Mouse (Mus musculus): Measurements from ENCODE around the gene Csf3. TPM values are rescaled to one million over a fixed set of nuclear protein-coding genes. Genes with fewer than 3 reads are reported as not detected.
"Not testable (repeated sequence)": the region's sequence is repeated elsewhere in the genome, so short reads cannot be mapped to it uniquely, and the experiment has no call there.

Gene Csf3
- polyA plus RNA-seq (2015; fragmentation: Nextera tagmentation; extraction: Ambion mirVana) = not detected in 2 replicates

GRCm38 (mm10) chr11:98701213-98701670 is at the start of gene Csf3:
Gene Csf3, plus strand, starts transcription at chr11:98701263.
- Histone ChIP-seq H3K9me3 (no peaks in the 10 kb centered on the region), H3K9ac (no peak within 1 kb of the TSS), H3K4me3 (replicated peaks) (no peak within 1 kb of the TSS), H3K27me3 (replicated peaks) (no peaks in the 10 kb centered on the region), H3K27ac (no peak within 1 kb of the TSS), H3K4me2 (replicated peaks) (no peak within 1 kb of the TSS), H3K4me1 (replicated peaks) (no peaks in the 10 kb centered on the region), H3K36me3 (peaks cover 14% of the 10 kb centered on the region; the same call in 1 of the 2 replicates)
- no peak for ATAC-seq
- 43% methylated on average over 10 of the region's 10 CpGs for WGBS

DNA sequence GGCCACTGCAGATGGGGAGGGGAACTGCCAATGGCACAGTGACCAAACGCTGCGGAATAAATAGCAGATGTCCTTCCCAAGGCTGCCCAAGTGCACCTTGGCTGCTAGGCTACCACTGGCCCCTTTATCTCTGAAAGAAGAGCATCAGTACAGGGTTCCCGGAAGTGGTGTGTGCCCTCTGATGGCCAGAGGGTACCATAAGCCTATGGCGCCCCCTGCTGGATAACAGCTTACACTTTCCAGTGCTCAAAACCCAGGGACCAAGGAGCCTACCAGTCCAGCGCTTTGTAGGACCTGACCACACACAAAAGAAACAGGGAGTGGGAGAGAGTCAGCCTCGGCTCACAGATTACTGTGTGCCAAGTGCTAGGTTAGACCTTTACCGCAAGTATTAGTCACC is 46.0 kb upstream of the Csf3 start:
- H3K9me3 ChIP-seq; H3K27ac ChIP-seq; H3K9ac ChIP-seq; H3K4me2 ChIP-seq (replicated peaks); H3K4me1 ChIP-seq (replicated peaks); H3K27me3 ChIP-seq (replicated peaks); H3K4me3 ChIP-seq (replicated peaks); H3K36me3 ChIP-seq: not testable (repeated sequence)
- WGBS = 10% methylated on average over 7 of the region's 7 CpGs
- ATAC-seq = peak; percentile 74

- Histone ChIP-seq H3K9me3 (no peaks in the 10 kb centered on the region), H3K9ac (no peak overlapping the region), H3K4me3 (replicated peaks) (no peak overlapping the region), H3K4me1 (replicated peaks) (no peaks in the 10 kb centered on the region), H3K27ac (no peak overlapping the region), H3K4me2 (replicated peaks) (peak overlapping the region; percentile 7; the same call in 1 of the 2 replicates), H3K36me3 (no peaks in the 10 kb centered on the region), H3K27me3 (replicated peaks) (no peaks in the 10 kb centered on the region)
- ATAC-seq = peak; percentile 65
- WGBS = 9% methylated on average over 6 of the region's 6 CpGs
Measured at GRCm38 (mm10) chr11:98660517-98660916, 40.5 kb upstream of the Csf3 start.

GRCm38 (mm10) chr11:98664091-98664490 is 37.0 kb upstream of the Csf3 start, which contains the start of gene Gsdma:
Gene Gsdma, plus strand, starts transcription at chr11:98664351.
- H3K9me3 ChIP-seq = no peaks in the 10 kb centered on the region
- no peak for ATAC-seq
- no peaks in the 10 kb centered on the region for H3K4me1 ChIP-seq (replicated peaks)
- WGBS = 16% methylated on average over 4 of the region's 4 CpGs
- no peak within 1 kb of the TSS for H3K4me2 ChIP-seq (replicated peaks)
- no peak within 1 kb of the TSS for H3K4me3 ChIP-seq (replicated peaks)
- H3K9ac ChIP-seq = no peak within 1 kb of the TSS
- H3K27me3 ChIP-seq (replicated peaks) = peaks cover 13% of the 10 kb centered on the region; the same call in 1 of the 2 replicates
- H3K27ac ChIP-seq = no peak within 1 kb of the TSS
- no peaks in the 10 kb centered on the region for H3K36me3 ChIP-seq

- 37% methylated on average over 2 of the region's 2 CpGs for WGBS
- no peaks in the 10 kb centered on the region for H3K36me3 ChIP-seq
- no peaks in the 10 kb centered on the region for H3K4me1 ChIP-seq (replicated peaks)
- no peak overlapping the region for H3K4me3 ChIP-seq (replicated peaks)
- H3K9ac ChIP-seq = no peak overlapping the region
- no peak overlapping the region for H3K27ac ChIP-seq
- H3K27me3 ChIP-seq (replicated peaks) = peaks cover 13% of the 10 kb centered on the region; the same call in 1 of the 2 replicates
- no peak overlapping the region for H3K4me2 ChIP-seq (replicated peaks)
- ATAC-seq = no peak
- H3K9me3 ChIP-seq = no peaks in the 10 kb centered on the region
Measured at GRCm38 (mm10) chr11:98668984-98669383, 32.1 kb upstream of the Csf3 start.

GRCm38 (mm10) chr11:98671284-98671815 is 29.7 kb upstream of the Csf3 start:
- Histone ChIP-seq H3K27ac (no peak overlapping the region), H3K4me2 (replicated peaks) (no peak overlapping the region), H3K4me3 (replicated peaks) (no peak overlapping the region), H3K4me1 (replicated peaks) (no peaks in the 10 kb centered on the region), H3K9me3 (no peaks in the 10 kb centered on the region), H3K9ac (no peak overlapping the region), H3K27me3 (replicated peaks) (peaks cover 13% of the 10 kb centered on the region; the same call in 1 of the 2 replicates), H3K36me3 (no peaks in the 10 kb centered on the region)
- WGBS = 79% methylated on average over 3 of the region's 3 CpGs
- no peak for ATAC-seq

DNA sequence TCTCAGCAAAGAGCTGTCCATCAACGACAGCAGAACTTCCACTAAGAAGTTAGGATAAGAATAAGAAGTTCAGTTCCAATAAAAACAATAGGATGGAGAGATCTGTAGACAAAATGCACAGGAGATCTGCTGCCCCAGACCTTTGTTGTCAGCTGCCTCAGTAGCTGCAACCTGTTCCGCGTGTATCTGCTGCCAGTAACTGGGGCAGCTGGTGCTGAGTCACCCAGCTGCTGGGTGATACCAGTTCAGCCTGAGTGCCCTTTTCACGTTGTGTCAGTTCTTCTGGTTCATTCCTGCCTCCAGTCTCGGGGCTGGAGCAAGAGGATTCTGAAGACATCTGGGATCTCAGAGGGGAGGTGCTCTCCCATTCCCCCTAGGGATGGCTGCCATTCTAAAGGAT is 29.2 kb upstream of the Csf3 start:
- no peak for ATAC-seq
- WGBS = 54% methylated on average over 5 of the region's 5 CpGs

DNA sequence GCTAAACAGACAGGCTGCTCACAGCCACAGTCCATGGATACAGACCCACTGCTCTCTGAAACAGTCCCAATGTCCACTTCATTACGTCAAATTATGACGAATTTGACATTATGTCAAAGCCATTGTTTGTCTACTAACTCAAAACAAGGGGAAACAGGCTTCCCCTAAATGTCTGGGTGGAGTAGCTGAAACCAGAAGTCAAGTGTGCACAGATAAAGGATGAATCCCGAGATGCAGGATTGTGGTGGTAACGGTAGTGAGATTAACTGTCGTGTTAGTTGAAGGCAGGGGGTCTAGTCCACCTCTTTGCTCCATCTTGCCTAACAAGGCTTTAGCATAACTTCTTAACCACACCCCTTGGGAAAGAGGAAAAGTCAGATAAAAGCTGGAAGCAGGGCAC is 28.6 kb upstream of the Csf3 start:
- Histone ChIP-seq H3K27me3 (replicated peaks) (peaks cover 6% of the 10 kb centered on the region; the same call in 1 of the 2 replicates), H3K27ac (no peak overlapping the region), H3K4me1 (replicated peaks) (no peaks in the 10 kb centered on the region), H3K36me3 (no peaks in the 10 kb centered on the region), H3K4me2 (replicated peaks) (no peak overlapping the region), H3K9me3 (no peaks in the 10 kb centered on the region), H3K4me3 (replicated peaks) (no peak overlapping the region), H3K9ac (no peak overlapping the region)
- WGBS = 79% methylated on average over 5 of the region's 5 CpGs
- no peak for ATAC-seq

More for the DNA sequence above, 29.2 kb upstream of the Csf3 start:
- Histone ChIP-seq H3K9me3 (no peaks in the 10 kb centered on the region), H3K27me3 (replicated peaks) (peaks cover 10% of the 10 kb centered on the region; the same call in 1 of the 2 replicates), H3K4me1 (replicated peaks) (no peaks in the 10 kb centered on the region), H3K27ac (no peak overlapping the region), H3K9ac (no peak overlapping the region), H3K4me3 (replicated peaks) (no peak overlapping the region), H3K36me3 (no peaks in the 10 kb centered on the region), H3K4me2 (replicated peaks) (no peak overlapping the region)

DNA sequence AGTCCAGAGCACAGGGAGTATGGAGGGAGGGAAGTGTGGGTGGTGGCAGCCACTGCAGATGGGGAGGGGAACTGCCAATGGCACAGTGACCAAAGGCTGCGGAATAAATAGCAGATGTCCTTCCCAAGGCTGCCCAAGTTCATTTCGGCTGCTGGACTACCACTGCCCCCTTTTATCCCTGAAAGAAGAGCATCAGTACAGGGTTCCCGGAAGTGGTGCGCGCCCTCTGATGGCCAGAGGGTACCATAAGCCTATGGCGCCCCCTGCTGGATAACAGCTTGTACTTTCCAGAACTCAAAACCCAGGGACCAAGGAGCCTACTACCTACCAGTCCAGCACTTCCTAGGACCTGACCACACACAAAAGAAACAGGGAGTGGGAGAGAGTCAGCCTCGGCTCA is 27.9 kb upstream of the Csf3 start:
- WGBS = 7% methylated on average over 6 of the region's 7 CpGs
- peak; percentile 71 for ATAC-seq
- H3K27ac ChIP-seq; H3K27me3 ChIP-seq (replicated peaks); H3K36me3 ChIP-seq; H3K9ac ChIP-seq; H3K4me1 ChIP-seq (replicated peaks); H3K4me3 ChIP-seq (replicated peaks); H3K9me3 ChIP-seq: not testable (repeated sequence)
- 0 out of 2 replicates have a peak overlapping the region, but pooled peaks have one; percentile 4 for H3K4me2 ChIP-seq (replicated peaks)

DNA sequence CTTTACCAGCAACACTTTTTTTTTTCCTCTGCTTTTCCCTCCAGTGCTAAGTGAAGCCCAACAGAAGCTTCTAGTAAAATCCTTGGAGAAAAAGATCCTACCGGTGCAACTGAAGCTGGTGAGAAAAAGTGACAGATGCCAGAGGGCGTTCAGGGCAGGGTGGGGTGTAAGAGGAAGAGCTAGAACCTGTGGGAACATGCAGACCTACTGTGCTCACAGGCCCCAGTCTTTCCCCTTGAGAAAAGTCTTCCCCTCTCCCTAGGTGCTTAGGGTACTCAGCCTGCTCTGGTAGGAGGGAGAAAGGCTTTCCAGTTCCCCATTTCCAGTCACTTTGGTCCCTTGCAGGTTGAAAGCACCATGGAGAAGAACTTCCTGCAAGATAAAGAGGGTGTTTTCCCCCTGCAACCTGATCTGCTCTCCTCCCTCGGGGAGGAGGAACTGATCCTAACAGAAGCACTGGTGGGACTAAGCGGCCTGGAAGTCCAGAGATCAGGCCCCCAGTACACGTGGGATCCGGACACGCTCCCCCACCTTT is 25.2 kb upstream of the Csf3 start:
- no peaks in the 10 kb centered on the region for H3K27me3 ChIP-seq (replicated peaks)
- H3K27ac ChIP-seq = no peak overlapping the region
- no peaks in the 10 kb centered on the region for H3K36me3 ChIP-seq
- H3K4me1 ChIP-seq (replicated peaks) = no peaks in the 10 kb centered on the region
- H3K4me2 ChIP-seq (replicated peaks) = no peak overlapping the region
- WGBS = 29% methylated on average over 7 of the region's 7 CpGs
- H3K9ac ChIP-seq = no peak overlapping the region
- no peaks in the 10 kb centered on the region for H3K9me3 ChIP-seq
- no peak overlapping the region for H3K4me3 ChIP-seq (replicated peaks)
- ATAC-seq = no peak

- Histone ChIP-seq H3K9me3 (no peaks in the 10 kb centered on the region), H3K27ac (peak overlapping the region; percentile 48; the same call in 1 of the 2 replicates), H3K36me3 (no peaks in the 10 kb centered on the region), H3K4me2 (replicated peaks) (no peak overlapping the region), H3K27me3 (replicated peaks) (no peaks in the 10 kb centered on the region), H3K4me1 (replicated peaks) (0 out of 2 replicates have a peak, but pooled peaks cover 4% of the 10 kb centered on the region), H3K9ac (no peak overlapping the region), H3K4me3 (replicated peaks) (no peak overlapping the region)
- ATAC-seq = no peak
- 96% methylated on average over 1 of the region's 1 CpGs for WGBS
Measured at GRCm38 (mm10) chr11:98680023-98680422, 21.0 kb upstream of the Csf3 start.

DNA sequence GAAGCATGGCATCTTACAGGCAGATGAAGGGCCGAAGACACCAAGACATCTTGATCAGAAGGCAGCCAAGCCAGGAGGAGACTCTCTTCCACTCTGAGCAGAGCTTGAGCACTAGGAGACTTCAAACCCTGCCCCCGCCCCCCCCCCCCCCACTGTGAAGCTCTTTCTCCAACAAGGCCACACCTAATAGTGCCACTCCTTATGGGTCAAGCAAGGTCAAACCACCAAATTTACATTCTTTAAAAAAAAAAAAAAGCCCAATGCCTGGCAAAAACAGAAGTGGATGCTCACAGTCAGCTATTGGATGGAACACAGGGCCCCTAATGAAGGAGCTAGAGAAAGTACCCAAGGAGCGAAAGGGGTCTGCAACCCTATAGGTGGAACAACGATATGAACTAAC is 20.5 kb upstream of the Csf3 start:
- not testable (repeated sequence) for H3K27ac ChIP-seq; H3K27me3 ChIP-seq (replicated peaks); H3K9me3 ChIP-seq; H3K4me3 ChIP-seq (replicated peaks); ATAC-seq; H3K4me2 ChIP-seq (replicated peaks); H3K9ac ChIP-seq; H3K4me1 ChIP-seq (replicated peaks); H3K36me3 ChIP-seq
- 93% methylated on average over 4 of the region's 4 CpGs for WGBS

- no peak overlapping the region for H3K9ac ChIP-seq
- no peaks in the 10 kb centered on the region for H3K27me3 ChIP-seq (replicated peaks)
- 0 out of 2 replicates have a peak, but pooled peaks cover 4% of the 10 kb centered on the region for H3K4me1 ChIP-seq (replicated peaks)
- WGBS = 81% methylated on average over 4 of the region's 4 CpGs
- no peak overlapping the region for H3K27ac ChIP-seq
- peaks cover 10% of the 10 kb centered on the region for H3K36me3 ChIP-seq
- H3K9me3 ChIP-seq = no peaks in the 10 kb centered on the region
- no peak overlapping the region for H3K4me2 ChIP-seq (replicated peaks)
- H3K4me3 ChIP-seq (replicated peaks) = no peak overlapping the region
- no peak for ATAC-seq
Measured at GRCm38 (mm10) chr11:98681186-98681585, 19.9 kb upstream of the Csf3 start.

Measured in intestine, embryonic 15.5 days (tissue).